Mouse (Mus musculus) liver, adult (tissue): ENCODE data around the gene Cd99l2.

Experiments used
- GATA4 ChIP-seq: IDR thresholded peaks from 2 replicates; pipeline ENCODE4 v1.6.1; 2014; ENCODE audit warnings: mild to moderate bottlenecking, low read length; ENCODE audit not compliant: insufficient replicate concordance

Cd99l2 gene

GRCm38 (mm10) chrX:71492634-71493278 is at the start of gene Cd99l2:
Gene Cd99l2 (minus strand): TSS chrX:71492849.
- TF ChIP-seq GATA4 = no peak; the same call in 1 of the 2 replicates

GRCm38 (mm10) chrX:71540821-71541510 is 48.3 kb upstream of the Cd99l2 start:
- TF ChIP-seq GATA4 = no peak

- no peak for TF ChIP-seq GATA4
Measured at GRCm38 (mm10) chrX:71537791-71538190, 45.1 kb upstream of the Cd99l2 start.

- no peak for TF ChIP-seq GATA4
Measured at GRCm38 (mm10) chrX:71534102-71534501, 41.5 kb upstream of the Cd99l2 start.

GRCm38 (mm10) chrX:71532635-71533034 is 40.0 kb upstream of the Cd99l2 start:
- no peak for TF ChIP-seq GATA4

- no peak for TF ChIP-seq GATA4
Measured at GRCm38 (mm10) chrX:71528646-71529045, 36.0 kb upstream of the Cd99l2 start.

- TF ChIP-seq GATA4 = no peak
Measured at GRCm38 (mm10) chrX:71528150-71528549, 35.5 kb upstream of the Cd99l2 start.

- no peak for TF ChIP-seq GATA4
Measured at GRCm38 (mm10) chrX:71527461-71527860, 34.8 kb upstream of the Cd99l2 start.

GRCm38 (mm10) chrX:71525593-71526299 is 33.1 kb upstream of the Cd99l2 start:
- no peak for TF ChIP-seq GATA4

- no peak for TF ChIP-seq GATA4
Measured at GRCm38 (mm10) chrX:71524310-71524709, 31.7 kb upstream of the Cd99l2 start.

- no peak for TF ChIP-seq GATA4
Measured at GRCm38 (mm10) chrX:71522889-71523288, 30.2 kb upstream of the Cd99l2 start.

GRCm38 (mm10) chrX:71519252-71519651 is 26.6 kb upstream of the Cd99l2 start:
- TF ChIP-seq GATA4 = no peak

GRCm38 (mm10) chrX:71493279-71493656 is 619 bp upstream of the Cd99l2 start:
- TF ChIP-seq GATA4 = no peak

- no peak for TF ChIP-seq GATA4
Measured at GRCm38 (mm10) chrX:71491931-71492633, 567 bp downstream of the Cd99l2 start.

GRCm38 (mm10) chrX:71489353-71489752 is 3.3 kb downstream of the Cd99l2 start:
- no peak for TF ChIP-seq GATA4
